Mouse (Mus musculus) kidney, embryonic 14.5 days (tissue): ENCODE results near the gene Lnpk. TPM values are rescaled to one million over a fixed set of nuclear protein-coding genes. Genes with fewer than 3 reads are reported as not detected.

ENCODE experiments used
- ATAC-seq: fragments of 200-750 bp; cut with Nextera tagmentation; 2 replicates; pipeline ENCODE4 v1.8.0; 2017; ENCODE audit warnings: moderate number of reproducible peaks, mild to moderate bottlenecking, moderate TSS enrichment, moderate library complexity; ENCODE audit not compliant: low FRiP score, low TSS enrichment
- H3K27ac ChIP-seq: fragments of 300-500 bp; sonication (generic); 2 replicates; pipeline ENCODE4 v1.5.1; 2014; ENCODE audit warnings: low read depth, mild to moderate bottlenecking, low read length, moderate library complexity, mixed read lengths
- H3K27me3 ChIP-seq: fragments of 300-500 bp; sonication (generic); 2 replicates; pipeline ENCODE4 v1.6.1; 2014; ENCODE audit warnings: mild to moderate bottlenecking, low read length; ENCODE audit not compliant: control insufficient read depth, insufficient read depth
- H3K36me3 ChIP-seq: fragments of 300-500 bp; sonication (generic); 2 replicates; pipeline ENCODE4 v1.6.1; 2014; ENCODE audit warnings: low read length, mixed read lengths; ENCODE audit not compliant: control insufficient read depth, insufficient read depth
- H3K4me1 ChIP-seq: fragments of 300-500 bp; sonication (generic); 2 replicates; pipeline ENCODE4 v1.6.1; 2014; ENCODE audit warnings: low read length, mixed read lengths; ENCODE audit not compliant: control insufficient read depth, insufficient read depth
- H3K4me2 ChIP-seq: fragments of 300-500 bp; sonication (generic); replicated peaks from 2 replicates; pipeline ENCODE4 v1.6.1; 2014; ENCODE audit warnings: low read depth, mild to moderate bottlenecking, low read length
- H3K4me3 ChIP-seq: fragments of 300-500 bp; sonication (generic); 2 replicates; pipeline ENCODE4 v1.5.1; 2014; ENCODE audit warnings: mild to moderate bottlenecking, low read length
- H3K9ac ChIP-seq: fragments of 300-500 bp; sonication (generic); 2 replicates; pipeline ENCODE4 v1.6.1; 2014; ENCODE audit warnings: low read depth, mild to moderate bottlenecking, low read length, moderate library complexity
- H3K9me3 ChIP-seq: fragments of 300-500 bp; sonication (generic); 2 replicates; pipeline ENCODE4 v1.6.1; 2016; ENCODE audit warnings: low read length; ENCODE audit not compliant: control insufficient read depth
- WGBS: fragments of 180-500 bp; shearing (Covaris S2); extraction: QIAGEN DNeasy Blood & Tissue Kit; methylation state at CpG from one replicate; pipeline ENCODE4 v1.1.7; 2014; 5-methylcytosine and 5-hydroxymethylcytosine counted together
- polyA plus RNA-seq: library from polyadenylated mRNA; unstranded; fragments of >200 nt; fragmentation: Nextera tagmentation; extraction: Ambion mirVana; gene quantifications from 2 replicates; pipeline ENCODE4 v1.2.1, GENCODE M21; 2014

The Lnpk gene
- polyA plus RNA-seq, 1 experiment from 2014 or later: 27.3 TPM

DNA sequence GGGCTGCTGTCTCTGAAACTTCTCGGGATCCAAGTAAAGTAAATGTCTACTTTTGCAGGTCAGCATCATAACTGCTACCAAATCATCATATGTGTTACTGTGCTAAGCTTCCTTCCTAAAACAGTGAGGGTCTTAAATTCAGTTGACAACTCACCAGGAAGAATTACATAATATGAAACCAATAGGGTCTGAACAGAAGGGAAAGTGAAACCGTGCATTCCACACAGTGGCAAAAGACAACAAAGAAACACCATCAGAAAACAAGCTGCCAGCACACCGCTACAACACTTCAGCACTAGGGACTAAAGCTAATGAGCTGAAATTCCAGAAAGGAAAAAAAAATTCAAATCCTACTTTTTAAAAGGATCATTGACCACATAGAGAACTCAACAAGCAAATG is 17.9 kb upstream of the Lnpk start:
- no peak overlapping the region for H3K4me3 ChIP-seq
- H3K4me1 ChIP-seq: no peaks in the 10 kb centered on the region
- ATAC-seq: no peak
- H3K36me3 ChIP-seq: no peaks in the 10 kb centered on the region
- no peak overlapping the region for H3K9ac ChIP-seq
- 72% methylated on average over 3 of the region's 3 CpGs for WGBS
- no peak overlapping the region for H3K4me2 ChIP-seq
- H3K27me3 ChIP-seq: no peaks in the 10 kb centered on the region
- H3K27ac ChIP-seq: no peak overlapping the region
- no peaks in the 10 kb centered on the region for H3K9me3 ChIP-seq

DNA sequence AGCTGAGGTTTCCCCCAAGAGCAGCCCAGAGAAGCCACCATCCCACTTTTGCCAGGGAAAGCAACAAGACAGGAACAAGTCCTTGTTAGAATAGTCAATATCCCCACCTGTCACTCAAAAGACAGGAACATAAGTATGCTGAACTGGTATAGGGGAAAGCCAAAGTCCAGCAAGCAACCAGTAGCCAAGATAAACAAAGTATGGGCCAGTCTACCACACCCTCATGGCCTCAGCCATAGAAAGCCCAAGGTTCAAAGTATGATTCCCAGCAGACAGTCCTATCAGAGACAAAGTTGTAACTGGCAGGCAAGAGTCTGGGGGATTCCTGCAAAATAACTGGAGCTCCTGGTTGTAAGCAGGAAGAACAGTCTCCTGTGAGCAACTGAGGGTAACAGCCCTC is 16.9 kb upstream of the Lnpk start:
- Histone ChIP-seq H3K9ac (no peak overlapping the region), H3K4me2 (no peak overlapping the region), H3K4me3 (no peak overlapping the region), H3K36me3 (no peaks in the 10 kb centered on the region), H3K9me3 (no peaks in the 10 kb centered on the region), H3K27me3 (no peaks in the 10 kb centered on the region), H3K27ac (no peak overlapping the region), H3K4me1 (no peaks in the 10 kb centered on the region)
- ATAC-seq: no peak

DNA sequence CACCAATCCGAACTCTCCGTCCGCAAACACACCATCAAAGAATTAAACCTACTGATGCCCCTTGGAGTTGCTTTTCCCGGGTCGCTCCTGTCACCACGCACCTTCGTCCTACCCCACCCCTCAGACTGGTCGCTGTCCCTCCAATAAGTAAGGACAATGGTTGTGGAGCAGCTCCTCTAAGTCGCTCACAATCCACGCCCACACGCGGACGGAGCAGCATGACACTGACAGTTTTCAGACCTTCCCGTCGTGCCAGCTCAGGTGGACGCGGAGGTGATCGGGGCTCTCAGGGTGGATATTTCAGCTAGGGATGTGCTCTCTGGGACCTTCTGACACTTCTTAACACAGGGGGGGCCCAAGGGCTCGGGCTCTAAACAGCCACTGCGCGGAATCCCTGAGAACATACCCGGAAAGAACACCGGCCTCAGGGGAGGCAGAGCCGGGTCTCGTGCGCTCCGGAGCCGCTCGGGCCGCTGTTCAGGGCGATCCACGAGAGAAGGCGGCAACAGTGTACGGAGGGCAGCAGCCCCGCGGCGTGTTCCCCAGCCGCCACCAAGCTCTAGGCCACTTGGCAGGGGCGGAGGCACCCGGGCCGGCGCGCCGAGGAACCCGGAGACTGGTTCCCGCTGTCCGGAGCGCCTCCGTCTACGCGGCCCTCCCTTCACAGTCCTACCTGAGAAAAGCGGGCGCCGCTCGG is 941 bp downstream of the Lnpk start:
- H3K36me3 ChIP-seq: no peaks in the 10 kb centered on the region
- under 1% methylated on average over 45 of the region's 55 CpGs for WGBS
- peak overlapping the region; percentile 53; the same call in 1 of the 2 replicates for H3K27ac ChIP-seq
- no peaks in the 10 kb centered on the region for H3K27me3 ChIP-seq
- H3K4me1 ChIP-seq: peaks cover 9% of the 10 kb centered on the region
- H3K9ac ChIP-seq: peak overlapping the region; percentile 77
- H3K4me2 ChIP-seq: peak overlapping the region; percentile 86
- peak overlapping the region; percentile 90 for H3K4me3 ChIP-seq
- H3K9me3 ChIP-seq: no peaks in the 10 kb centered on the region
- peak; percentile 87 for ATAC-seq

DNA sequence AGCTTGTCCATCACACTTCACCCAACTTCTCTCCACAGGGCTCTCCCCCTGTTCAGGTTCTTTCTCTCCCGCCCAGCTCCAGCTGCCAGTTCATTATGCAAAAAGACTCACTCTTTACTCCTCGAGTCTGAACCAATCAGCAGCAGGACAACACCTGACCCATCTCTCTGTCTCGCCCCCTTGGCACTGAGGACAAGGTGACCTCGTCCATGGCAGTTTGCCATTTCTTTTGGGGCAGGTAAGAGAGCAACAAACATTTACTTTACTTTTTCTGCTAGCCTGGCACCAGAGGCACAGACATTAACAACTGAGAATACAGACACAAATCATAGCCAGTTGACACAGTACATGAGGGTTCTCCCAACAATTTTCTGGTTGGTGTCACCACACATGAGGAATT is 8.8 kb downstream of the Lnpk start:
- no peak for ATAC-seq
- 75% methylated on average over 4 of the region's 4 CpGs for WGBS

DNA sequence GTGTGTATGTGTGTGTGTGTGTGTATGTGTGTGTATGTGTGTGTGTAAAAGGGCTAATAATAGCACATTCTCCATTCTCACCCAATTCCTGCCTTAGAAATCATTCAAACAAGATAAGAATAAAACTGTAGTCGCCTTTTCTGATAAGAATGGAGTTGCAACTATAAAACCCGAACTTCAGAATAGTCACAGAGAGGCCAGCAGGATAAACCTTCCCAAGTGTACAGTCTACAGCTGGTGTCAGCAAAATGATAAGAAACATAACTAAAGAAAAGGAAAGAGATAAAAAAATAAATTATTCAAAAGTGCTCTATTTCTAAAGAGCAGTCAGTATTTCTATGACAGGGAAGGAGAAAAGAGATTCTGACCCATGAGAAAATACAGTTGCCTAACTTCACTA is 19.4 kb downstream of the Lnpk start:
- 90% methylated on average over 2 of the region's 2 CpGs for WGBS
- H3K9ac ChIP-seq: no peak overlapping the region
- no peak for ATAC-seq
- H3K27ac ChIP-seq: no peak overlapping the region
- H3K4me1 ChIP-seq: no peaks in the 10 kb centered on the region
- no peak overlapping the region for H3K4me2 ChIP-seq
- H3K4me3 ChIP-seq: no peak overlapping the region
- H3K36me3 ChIP-seq: no peaks in the 10 kb centered on the region
- no peaks in the 10 kb centered on the region for H3K9me3 ChIP-seq
- no peaks in the 10 kb centered on the region for H3K27me3 ChIP-seq

More for the DNA sequence above, 8.8 kb downstream of the Lnpk start:
- Histone ChIP-seq H3K9ac (no peak overlapping the region), H3K9me3 (no peaks in the 10 kb centered on the region), H3K27ac (no peak overlapping the region), H3K27me3 (no peaks in the 10 kb centered on the region), H3K36me3 (peaks cover 4% of the 10 kb centered on the region), H3K4me1 (no peaks in the 10 kb centered on the region), H3K4me2 (no peak overlapping the region), H3K4me3 (no peak overlapping the region)

DNA sequence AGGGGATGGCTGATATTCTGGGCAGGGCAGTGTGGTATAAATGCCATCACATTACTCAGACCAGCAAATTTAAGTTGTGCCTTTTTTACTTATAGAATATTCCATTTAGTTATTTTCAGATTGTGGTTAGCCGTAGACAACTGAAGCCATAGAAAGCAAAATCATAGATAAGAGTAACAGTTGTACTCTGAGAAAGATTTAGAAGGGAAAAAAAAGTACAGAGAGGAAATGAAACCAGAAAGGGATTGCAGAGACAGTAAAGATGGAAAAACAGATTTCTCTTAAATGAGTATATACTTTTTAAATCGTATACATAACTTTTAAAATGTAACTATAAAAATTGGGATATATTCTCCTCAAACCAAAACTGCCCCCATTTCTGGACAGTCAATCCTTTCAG is 20.1 kb downstream of the Lnpk start:
- Histone ChIP-seq H3K4me2 (no peak overlapping the region), H3K9ac (no peak overlapping the region), H3K9me3 (no peaks in the 10 kb centered on the region), H3K27ac (no peak overlapping the region), H3K4me3 (no peak overlapping the region), H3K36me3 (0 out of 2 replicates have a peak, but pooled peaks cover under 1% of the 10 kb centered on the region), H3K27me3 (no peaks in the 10 kb centered on the region), H3K4me1 (no peaks in the 10 kb centered on the region)
- 90% methylated on average over 2 of the region's 2 CpGs for WGBS
- ATAC-seq: no peak

DNA sequence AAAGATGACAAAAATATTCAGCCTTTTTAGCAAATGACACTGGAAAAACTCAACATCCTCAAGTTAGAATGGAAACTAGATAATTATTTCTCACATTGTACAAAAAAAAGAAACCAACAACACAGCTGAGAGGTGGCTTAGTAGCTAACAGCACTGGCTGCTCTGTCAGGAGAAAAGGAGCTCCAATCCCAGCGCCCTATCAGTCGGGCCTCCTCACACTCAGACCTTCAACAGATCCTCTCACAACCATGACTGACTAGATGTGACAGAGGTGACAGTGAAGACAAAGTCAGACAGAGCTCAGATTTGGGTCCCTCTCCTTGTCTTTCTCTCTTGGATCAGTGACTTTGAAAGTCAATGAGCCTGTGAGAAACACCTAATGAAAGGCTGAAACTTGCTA is 21.8 kb downstream of the Lnpk start:
- H3K4me2 ChIP-seq: no peak overlapping the region
- H3K27ac ChIP-seq: no peak overlapping the region
- no peaks in the 10 kb centered on the region for H3K4me1 ChIP-seq
- ATAC-seq: no peak
- no peaks in the 10 kb centered on the region for H3K27me3 ChIP-seq
- no peaks in the 10 kb centered on the region for H3K9me3 ChIP-seq
- H3K4me3 ChIP-seq: no peak overlapping the region
- H3K36me3 ChIP-seq: peaks cover 5% of the 10 kb centered on the region; the same call in 1 of the 2 replicates
- H3K9ac ChIP-seq: no peak overlapping the region
- WGBS: 81% methylated on average over 2 of the region's 2 CpGs

DNA sequence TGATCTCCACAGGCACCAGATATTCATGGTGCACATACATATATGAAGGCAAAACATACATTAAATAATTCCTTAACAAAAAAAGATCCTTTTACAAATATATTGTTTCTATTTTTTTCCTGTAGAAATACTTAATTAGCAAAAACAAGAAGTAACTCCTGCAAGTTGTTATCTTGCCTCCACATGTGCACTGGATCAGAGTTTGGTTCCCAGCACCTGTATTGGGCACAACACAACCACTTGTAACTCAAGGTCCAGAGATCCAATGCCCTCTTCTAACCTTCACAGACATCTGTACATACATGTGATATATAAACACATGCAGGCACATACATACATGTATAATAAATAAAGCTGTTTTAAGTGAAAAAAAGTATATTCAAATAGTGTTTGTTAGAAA is 27.3 kb downstream of the Lnpk start:
- no peaks in the 10 kb centered on the region for H3K4me1 ChIP-seq
- no peaks in the 10 kb centered on the region for H3K9me3 ChIP-seq
- no peak for ATAC-seq
- peaks cover 5% of the 10 kb centered on the region; the same call in 1 of the 2 replicates for H3K36me3 ChIP-seq
- H3K27me3 ChIP-seq: no peaks in the 10 kb centered on the region
- no peak overlapping the region for H3K4me2 ChIP-seq
- no peak overlapping the region for H3K4me3 ChIP-seq
- no peak overlapping the region for H3K27ac ChIP-seq
- H3K9ac ChIP-seq: no peak overlapping the region

DNA sequence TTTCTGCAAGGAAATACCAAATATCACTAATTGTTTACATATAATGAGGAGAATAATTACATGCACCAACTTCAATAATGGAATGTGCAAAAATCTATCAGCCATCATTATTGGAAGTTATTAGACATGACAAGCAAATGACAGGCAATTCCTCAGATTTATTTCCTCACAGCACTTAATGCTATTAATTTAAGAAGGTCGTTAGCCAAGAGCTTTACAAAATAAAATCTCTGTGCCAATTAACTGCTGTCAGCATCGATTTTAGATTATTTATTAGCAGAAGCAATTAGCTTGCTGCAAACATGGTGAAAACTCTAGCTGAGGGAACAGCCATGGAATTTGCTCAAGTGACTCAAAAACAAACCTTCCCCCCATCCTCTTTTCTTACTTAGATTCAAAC is 30.9 kb downstream of the Lnpk start:
- Histone ChIP-seq H3K27me3 (no peaks in the 10 kb centered on the region), H3K27ac (no peak overlapping the region), H3K36me3 (no peaks in the 10 kb centered on the region; the same call in 1 of the 2 replicates), H3K9me3 (no peaks in the 10 kb centered on the region), H3K9ac (no peak overlapping the region), H3K4me2 (no peak overlapping the region), H3K4me3 (no peak overlapping the region), H3K4me1 (no peaks in the 10 kb centered on the region)
- no peak for ATAC-seq
- 77% methylated on average over 2 of the region's 2 CpGs for WGBS
